Mouse (Mus musculus) ES-Bruce4 (cell line): ENCODE data around the gene Lactbl1. TPM values are rescaled to one million over a fixed set of nuclear protein-coding genes. Genes with fewer than 3 reads are reported as not detected.
A peak's percentile ranks its signal among the peaks of the same experiment; 100 is the strongest.

Source experiments
- H3K27ac ChIP-seq: 2 replicates; pipeline ENCODE4 v1.5.1; 2012; ENCODE audit warnings: low read length, inconsistent platforms; ENCODE audit not compliant: insufficient read depth
- H3K27me3 ChIP-seq: 2 replicates; pipeline ENCODE4 v1.6.1; 2012; ENCODE audit warnings: mild to moderate bottlenecking, low read length, inconsistent platforms; ENCODE audit not compliant: control insufficient read depth, poor library complexity, insufficient read depth, severe bottlenecking
- H3K36me3 ChIP-seq: 2 replicates; pipeline ENCODE4 v1.6.1; 2012; ENCODE audit warnings: inconsistent platforms, mild to moderate bottlenecking, low read length, moderate library complexity; ENCODE audit not compliant: control insufficient read depth, poor library complexity, insufficient read depth, severe bottlenecking
- H3K4me1 ChIP-seq: one replicate; pipeline ENCODE4 v1.8.1; 2011; ENCODE audit warnings: low read length; ENCODE audit not compliant: control insufficient read depth, insufficient read depth
- H3K4me3 ChIP-seq: 2 replicates; pipeline ENCODE4 v1.5.1; 2011; ENCODE audit warnings: low read depth, mild to moderate bottlenecking, low read length
- H3K9ac ChIP-seq: 2 replicates; pipeline ENCODE4 v1.6.1; 2012; ENCODE audit warnings: low read depth, mild to moderate bottlenecking, inconsistent platforms; ENCODE audit not compliant: poor library complexity, severe bottlenecking
- H3K9me3 ChIP-seq: replicated peaks from 2 replicates; pipeline ENCODE4 v1.6.1; 2012; ENCODE audit warnings: mild to moderate bottlenecking, low read length, inconsistent platforms; ENCODE audit not compliant: control insufficient read depth, poor library complexity, insufficient read depth, severe bottlenecking
- CTCF ChIP-seq: IDR thresholded peaks from one replicate; pipeline ENCODE4 v1.8.1; 2011; ENCODE audit warnings: low read depth, low read length
- EP300 ChIP-seq: IDR thresholded peaks from 2 replicates; pipeline ENCODE4 v1.6.1; 2011; ENCODE audit warnings: low read depth, low read length; ENCODE audit not compliant: insufficient read depth
- POLR2A ChIP-seq: IDR thresholded peaks from one replicate; pipeline ENCODE4 v1.8.1; 2011; ENCODE audit warnings: low read length; ENCODE audit not compliant: insufficient read depth
- polyA plus RNA-seq: library from polyadenylated mRNA; stranded (reverse); fragments of >200 nt; gene quantifications from 2 replicates; pipeline ENCODE4 v1.2.4, GENCODE M21; 2011; ENCODE audit warnings: low read depth; ENCODE audit not compliant: missing spikeins, insufficient read depth, insufficient read length

Gene Lactbl1
- polyA plus RNA-seq, 1 experiment = not detected

GRCm38 (mm10) chr4:136602568-136602967 is 19.9 kb upstream of the Lactbl1 start, which contains the start of gene Kdm1a:
TSS of gene Kdm1a (minus strand) at chr4:136602723.
- TF ChIP-seq POLR2A (peak; percentile 85), CTCF (peak; percentile 77), EP300 (no peak)
- H3K36me3 ChIP-seq = no peaks in the 10 kb centered on the region
- no peaks in the 10 kb centered on the region for H3K27me3 ChIP-seq
- H3K9me3 ChIP-seq = no peaks in the 10 kb centered on the region
- H3K27ac ChIP-seq = peak within 1 kb of the TSS; percentile 26; the same call in 1 of the 2 replicates
- H3K9ac ChIP-seq = peak within 1 kb of the TSS; percentile 98
- no peaks in the 10 kb centered on the region for H3K4me1 ChIP-seq
- H3K4me3 ChIP-seq = peak within 1 kb of the TSS; percentile 97

- H3K36me3 ChIP-seq = no peaks in the 10 kb centered on the region
- no peak for TF ChIP-seq EP300
- no peak for TF ChIP-seq POLR2A
- TF ChIP-seq CTCF = no peak
- no peak overlapping the region for H3K27ac ChIP-seq
- peaks cover 1% of the 10 kb centered on the region for H3K4me1 ChIP-seq
- no peaks in the 10 kb centered on the region for H3K27me3 ChIP-seq
- H3K9ac ChIP-seq = no peak overlapping the region
- H3K9me3 ChIP-seq = no peaks in the 10 kb centered on the region
- H3K4me3 ChIP-seq = no peak overlapping the region
Observed at GRCm38 (mm10) chr4:136605756-136606485, 16.5 kb upstream of the Lactbl1 start.

- Histone ChIP-seq H3K27me3 (no peaks in the 10 kb centered on the region), H3K9ac (no peak within 1 kb of the TSS), H3K4me1 (peaks cover 1% of the 10 kb centered on the region), H3K4me3 (no peak within 1 kb of the TSS), H3K36me3 (no peaks in the 10 kb centered on the region), H3K9me3 (no peaks in the 10 kb centered on the region), H3K27ac (no peak within 1 kb of the TSS)
- TF ChIP-seq POLR2A (no peak), EP300 (no peak), CTCF (no peak)
Observed at GRCm38 (mm10) chr4:136610387-136610856, 12.0 kb upstream of the Lactbl1 start, which contains the start of gene Tex46. TSS of gene Tex46 (plus strand) at chr4:136610437.

- TF ChIP-seq POLR2A (no peak), EP300 (no peak), CTCF (no peak)
- Histone ChIP-seq H3K27me3 (no peaks in the 10 kb centered on the region), H3K9ac (no peak overlapping the region), H3K4me1 (peaks cover 1% of the 10 kb centered on the region), H3K4me3 (no peak overlapping the region), H3K27ac (no peak overlapping the region), H3K9me3 (no peaks in the 10 kb centered on the region), H3K36me3 (no peaks in the 10 kb centered on the region)
Observed at GRCm38 (mm10) chr4:136613657-136614056, 8.8 kb upstream of the Lactbl1 start.

GRCm38 (mm10) chr4:136621336-136621735 is 1.1 kb upstream of the Lactbl1 start:
- no peak overlapping the region for H3K4me3 ChIP-seq
- peaks cover 7% of the 10 kb centered on the region for H3K4me1 ChIP-seq
- H3K27ac ChIP-seq = no peak overlapping the region
- no peak overlapping the region for H3K9ac ChIP-seq
- TF ChIP-seq EP300 = no peak
- peak; percentile 46 for TF ChIP-seq CTCF
- H3K9me3 ChIP-seq = no peaks in the 10 kb centered on the region
- H3K36me3 ChIP-seq = no peaks in the 10 kb centered on the region
- H3K27me3 ChIP-seq = no peaks in the 10 kb centered on the region

GRCm38 (mm10) chr4:136621956-136622355 is 465 bp upstream of the Lactbl1 start:
- Histone ChIP-seq H3K27me3 (no peaks in the 10 kb centered on the region), H3K36me3 (no peaks in the 10 kb centered on the region), H3K9me3 (no peaks in the 10 kb centered on the region), H3K4me1 (peaks cover 7% of the 10 kb centered on the region), H3K27ac (no peak overlapping the region), H3K4me3 (no peak overlapping the region), H3K9ac (no peak overlapping the region)
- TF ChIP-seq CTCF (no peak), POLR2A (no peak), EP300 (no peak)
